Mouse (Mus musculus) myocyte (in vitro differentiated cells): Measurements from ENCODE around the gene Def8. TPM values are rescaled to one million over a fixed set of nuclear protein-coding genes. Genes with fewer than 3 reads are reported as not detected.

Experiments used
- H3K27me3 ChIP-seq: one replicate; pipeline ENCODE4 v1.6.1; 2011; ENCODE audit not compliant: control insufficient read depth, insufficient read depth, insufficient read length
- H3K36me3 ChIP-seq: one replicate; pipeline ENCODE4 v1.6.1; 2011; ENCODE audit not compliant: control insufficient read depth, insufficient read depth
- H3K4me2 ChIP-seq: one replicate; pipeline ENCODE4 v1.6.1; 2011; ENCODE audit warnings: low read depth, control low read depth
- H3K4me3 ChIP-seq: one replicate; pipeline ENCODE4 v1.5.1; 2011; ENCODE audit warnings: mild to moderate bottlenecking, control low read depth, moderate library complexity
- H3K79me2 ChIP-seq: one replicate; pipeline ENCODE4 v1.6.1; 2011; ENCODE audit not compliant: control insufficient read depth, insufficient read depth
- H3ac ChIP-seq: one replicate; pipeline ENCODE4 v1.6.1; 2011; ENCODE audit not compliant: control insufficient read depth, insufficient read length
- CEBPB ChIP-seq: IDR thresholded peaks from 2 replicates; pipeline ENCODE4 v1.6.1; 2011; ENCODE audit warnings: mild to moderate bottlenecking, moderate library complexity; ENCODE audit not compliant: poor library complexity, insufficient read depth, severe bottlenecking
- E2F4 ChIP-seq: IDR thresholded peaks from one replicate; pipeline ENCODE4 v1.6.1; 2011; ENCODE audit warnings: mild to moderate bottlenecking, control low read depth, moderate library complexity; ENCODE audit not compliant: insufficient read depth
- MAX ChIP-seq: IDR thresholded peaks from one replicate; pipeline ENCODE4 v1.6.1; 2011; ENCODE audit warnings: low read depth, mild to moderate bottlenecking, control low read depth
- MYOD1 ChIP-seq, 3 experiments: IDR thresholded peaks; one replicate each; pipeline ENCODE4 v1.6.1; 2011; ENCODE audit warnings: control low read depth in 2 of 3, low read depth in 2 of 3, mild to moderate bottlenecking in 2 of 3, moderate library complexity in 1 of 3; ENCODE audit not compliant: insufficient read length in 2 of 3, control insufficient read depth in 1 of 3
- MYOG ChIP-seq, 3 experiments: IDR thresholded peaks; one replicate each; pipeline ENCODE4 v1.6.1; 2011; ENCODE audit warnings: control low read depth in 2 of 3, low read depth in 2 of 3, mild to moderate bottlenecking in 2 of 3; ENCODE audit not compliant: insufficient read length in 2 of 3, control insufficient read depth in 1 of 3, insufficient read depth in 1 of 3
- POLR2A ChIP-seq: IDR thresholded peaks from one replicate; pipeline ENCODE4 v1.6.1; 2011; ENCODE audit warnings: low read depth, mild to moderate bottlenecking, control low read depth, moderate library complexity; ENCODE audit not compliant: insufficient read length
- POLR2AphosphoS2 ChIP-seq: IDR thresholded peaks from one replicate; pipeline ENCODE4 v1.6.1; 2011; ENCODE audit warnings: low read depth, control low read depth; ENCODE audit not compliant: insufficient read length
- REST ChIP-seq: IDR thresholded peaks from one replicate; pipeline ENCODE4 v1.6.1; 2011; ENCODE audit warnings: mild to moderate bottlenecking, control low read depth, moderate library complexity; ENCODE audit not compliant: insufficient read depth, insufficient read length
- SRF ChIP-seq: IDR thresholded peaks from one replicate; pipeline ENCODE4 v1.6.1; 2011; ENCODE audit warnings: low read depth; ENCODE audit not compliant: control insufficient read depth, insufficient read length
- TCF12 ChIP-seq: IDR thresholded peaks from one replicate; pipeline ENCODE4 v1.6.1; 2011; ENCODE audit warnings: mild to moderate bottlenecking, control low read depth; ENCODE audit not compliant: poor library complexity, insufficient read depth, severe bottlenecking
- TCF3 ChIP-seq: IDR thresholded peaks from one replicate; pipeline ENCODE4 v1.6.1; 2011; ENCODE audit warnings: low read depth, control low read depth; ENCODE audit not compliant: insufficient read length
- USF1 ChIP-seq: IDR thresholded peaks from one replicate; pipeline ENCODE4 v1.6.1; 2011; ENCODE audit warnings: low read depth, mild to moderate bottlenecking, control low read depth, moderate library complexity
- polyA plus RNA-seq: library from polyadenylated mRNA; unstranded; fragments of >200 nt; fragmentation: generic; extraction: Trizol; gene quantifications from one replicate; pipeline ENCODE4 v1.2.1, GENCODE M21; 2012; ENCODE audit warnings: missing spikeins

The Def8 gene
- polyA plus RNA-seq, 1 experiment, result 19.6 TPM

- Histone ChIP-seq H3K79me2 (peaks cover 9% of the 10 kb centered on the region), H3ac (no peak overlapping the region), H3K4me2 (no peak overlapping the region), H3K4me3 (no peak overlapping the region), H3K36me3 (peaks cover 13% of the 10 kb centered on the region), H3K27me3 (no peaks in the 10 kb centered on the region)
- TF ChIP-seq REST (no peak), MAX (no peak), E2F4 (no peak), POLR2A (no peak), TCF3 (no peak), POLR2AphosphoS2 (no peak), MYOG (IDR thresholded peaks at IDR 0.05; ENCODE audit: control insufficient read depth in 1 of 3, insufficient read depth in 1 of 3, insufficient read length in 2 of 3, low read depth in 2 of 3) (no peak), SRF (no peak), TCF12 (no peak), CEBPB (no peak), USF1 (no peak), MYOD1 (IDR thresholded peaks at IDR 0.05; ENCODE audit: control insufficient read depth in 1 of 3, insufficient read length in 2 of 3, low read depth in 2 of 3) (no peak)
Observed at GRCm38 (mm10) chr8:123416944-123417555, 6.3 kb upstream of the Def8 start.

- peaks cover 4% of the 10 kb centered on the region for H3K79me2 ChIP-seq
- no peak overlapping the region for H3ac ChIP-seq
- peaks cover 13% of the 10 kb centered on the region for H3K36me3 ChIP-seq
- no peak overlapping the region for H3K4me2 ChIP-seq
- H3K27me3 ChIP-seq, result no peaks in the 10 kb centered on the region
- TF ChIP-seq REST (no peak), TCF12 (no peak), SRF (no peak), USF1 (no peak), MYOG (IDR thresholded peaks at IDR 0.05; ENCODE audit: control insufficient read depth in 1 of 3, insufficient read depth in 1 of 3, insufficient read length in 2 of 3, low read depth in 2 of 3) (no peak), E2F4 (no peak), CEBPB (no peak), MAX (no peak)
- H3K4me3 ChIP-seq, result no peak overlapping the region
Observed at GRCm38 (mm10) chr8:123419711-123420110, 3.6 kb upstream of the Def8 start.

- Histone ChIP-seq H3K79me2 (no peaks in the 10 kb centered on the region), H3ac (no peak overlapping the region), H3K4me3 (no peak overlapping the region), H3K4me2 (no peak overlapping the region), H3K36me3 (peaks cover 13% of the 10 kb centered on the region), H3K27me3 (no peaks in the 10 kb centered on the region)
- TF ChIP-seq SRF (no peak), REST (no peak)
Observed at GRCm38 (mm10) chr8:123420525-123421281, 2.6 kb upstream of the Def8 start.

GRCm38 (mm10) chr8:123421325-123421724 is 2.0 kb upstream of the Def8 start:
- Histone ChIP-seq H3K4me3 (no peak overlapping the region), H3K79me2 (no peaks in the 10 kb centered on the region)
- TF ChIP-seq MYOG (IDR thresholded peaks at IDR 0.05; ENCODE audit: control insufficient read depth in 1 of 3, insufficient read depth in 1 of 3, insufficient read length in 2 of 3, low read depth in 2 of 3), result no peak
- no peak for TF ChIP-seq USF1
- no peak for TF ChIP-seq POLR2AphosphoS2
- TF ChIP-seq CEBPB, result no peak
- no peak for TF ChIP-seq SRF
- TF ChIP-seq REST, result no peak
- TF ChIP-seq TCF3, result no peak
- no peak for TF ChIP-seq TCF12
- no peak for TF ChIP-seq POLR2A
- TF ChIP-seq MAX, result no peak
- TF ChIP-seq MYOD1 (IDR thresholded peaks at IDR 0.05; ENCODE audit: control insufficient read depth in 1 of 3, insufficient read length in 2 of 3, low read depth in 2 of 3), result no peak
- TF ChIP-seq E2F4, result no peak

GRCm38 (mm10) chr8:123422056-123422780 is 1.1 kb upstream of the Def8 start:
- peaks cover 13% of the 10 kb centered on the region for H3K36me3 ChIP-seq
- H3ac ChIP-seq, result no peak overlapping the region
- H3K4me3 ChIP-seq, result no peak overlapping the region
- peak overlapping the region; percentile 65 for H3K4me2 ChIP-seq
- no peaks in the 10 kb centered on the region for H3K27me3 ChIP-seq
- no peak for TF ChIP-seq TCF3
- no peak for TF ChIP-seq POLR2A
- no peak for TF ChIP-seq MYOG (IDR thresholded peaks at IDR 0.05; ENCODE audit: control insufficient read depth in 1 of 3, insufficient read depth in 1 of 3, insufficient read length in 2 of 3, low read depth in 2 of 3)
- no peak for TF ChIP-seq REST
- no peak for TF ChIP-seq SRF
- no peak for TF ChIP-seq E2F4
- no peak for TF ChIP-seq USF1
- no peak for TF ChIP-seq POLR2AphosphoS2
- no peak for TF ChIP-seq TCF12
- TF ChIP-seq MAX, result no peak
- no peak for TF ChIP-seq MYOD1 (IDR thresholded peaks at IDR 0.05; ENCODE audit: control insufficient read depth in 1 of 3, insufficient read length in 2 of 3, low read depth in 2 of 3)
- TF ChIP-seq CEBPB, result no peak
- no peaks in the 10 kb centered on the region for H3K79me2 ChIP-seq

More at GRCm38 (mm10) chr8:123421325-123421724, 2.0 kb upstream of the Def8 start:
- peaks cover 13% of the 10 kb centered on the region for H3K36me3 ChIP-seq
- no peaks in the 10 kb centered on the region for H3K27me3 ChIP-seq
- H3K4me2 ChIP-seq, result no peak overlapping the region
- H3ac ChIP-seq, result no peak overlapping the region
